In genomic region chr10:93688306-93689171, GRCm38 (mm10) we compare ENCODE assay signal across 9 mouse cellular contexts. TPM values are rescaled to one million over a fixed set of nuclear protein-coding genes. Genes with fewer than 3 reads are reported as not detected.
A peak's percentile ranks its signal among the peaks of the same experiment; 100 is the strongest.
DNase-seq lines count a peak whose midpoint lies in the region; ATAC-seq and TF ChIP-seq lines count a peak whose summit lies in the region.
"Had no signal": no experiment of that assay in that cellular context is flagged by ENCODE, and none has a peak within 500 bp of the region (broad histone marks: within the 10 kb centered on the region; RNA-seq: fewer than 3 reads in every experiment).

No protein-coding gene starts in this region.

- H3K9ac ChIP-seq in liver, embryonic 15.5 days = 0 out of 2 replicates have a peak overlapping the region, but pooled peaks have one; percentile 9
- H3K9ac ChIP-seq in stomach, embryonic 16.5 days (ENCODE audit: low read length) = no peak overlapping the region
- H3K9ac ChIP-seq in midbrain, embryonic 15.5 days = no peak overlapping the region

- H3K4me1 ChIP-seq in testis, adult 2 months (ENCODE audit: control insufficient read depth, insufficient read depth, low read length) = peaks cover 5% of the 10 kb centered on the region
- peaks cover 48% of the 10 kb centered on the region for H3K4me1 ChIP-seq in liver, embryonic 15.5 days (replicated peaks)
- no peaks in the 10 kb centered on the region for H3K4me1 ChIP-seq in stomach, embryonic 16.5 days (ENCODE audit: control insufficient read depth, insufficient read depth, low read length)
- no peaks in the 10 kb centered on the region for H3K4me1 ChIP-seq in midbrain, embryonic 15.5 days

- 39% methylated on average over 26 of the region's 26 CpGs for WGBS in liver, embryonic 15.5 days (ENCODE audit: insufficient replicate concordance)
- 64% methylated on average over 26 of the region's 26 CpGs for WGBS in stomach, embryonic 16.5 days
- WGBS in midbrain, embryonic 15.5 days = 88% methylated on average over 26 of the region's 26 CpGs

- peak overlapping the region; percentile 59 for H3K4me2 ChIP-seq in liver, embryonic 15.5 days
- H3K4me2 ChIP-seq in stomach, embryonic 16.5 days (ENCODE audit: low read depth, low read length) = 0 out of 2 replicates have a peak overlapping the region, but pooled peaks have one; percentile 16
- no peak overlapping the region for H3K4me2 ChIP-seq in midbrain, embryonic 15.5 days

- TF ChIP-seq POLR2A in testis, adult 2 months (IDR thresholded peaks at IDR 0.05; ENCODE audit: control insufficient read depth, low read depth, low read length) = no peak

- no peaks in the 10 kb centered on the region for H3K36me3 ChIP-seq in testis, adult 2 months (ENCODE audit: control insufficient read depth, insufficient read depth, low read length)
- no peaks in the 10 kb centered on the region for H3K36me3 ChIP-seq in liver, embryonic 15.5 days (replicated peaks)
- H3K36me3 ChIP-seq in stomach, embryonic 16.5 days (ENCODE audit: control insufficient read depth, insufficient read depth, low read length) = no peaks in the 10 kb centered on the region
- H3K36me3 ChIP-seq in midbrain, embryonic 15.5 days (replicated peaks) = no peaks in the 10 kb centered on the region; the same call in 1 of the 2 replicates

- H3K27me3 ChIP-seq in testis, adult 2 months (ENCODE audit: control insufficient read depth, insufficient read depth, low read length) = no peaks in the 10 kb centered on the region
- no peaks in the 10 kb centered on the region for H3K27me3 ChIP-seq in liver, embryonic 15.5 days
- no peaks in the 10 kb centered on the region for H3K27me3 ChIP-seq in stomach, embryonic 16.5 days (ENCODE audit: control insufficient read depth, insufficient read depth, low read length)
- no peaks in the 10 kb centered on the region for H3K27me3 ChIP-seq in midbrain, embryonic 15.5 days (replicated peaks)

- H3K4me3 ChIP-seq in testis, adult 2 months (ENCODE audit: control insufficient read depth, low read depth, low read length) = peak overlapping the region; percentile 73
- peak overlapping the region; percentile 33 for H3K4me3 ChIP-seq in liver, embryonic 15.5 days (replicated peaks)
- no peak overlapping the region for H3K4me3 ChIP-seq in stomach, embryonic 16.5 days (replicated peaks; ENCODE audit: low read length)
- no peak overlapping the region for H3K4me3 ChIP-seq in midbrain, embryonic 15.5 days
- H3K4me3 ChIP-seq: forebrain, embryonic 10.5 days; layer of hippocampus, adult 2 months had no signal

- H3K27ac ChIP-seq in testis, adult 2 months (ENCODE audit: control insufficient read depth, insufficient read depth, low read depth, low read length) = 0 out of 2 replicates have a peak overlapping the region, but pooled peaks have one; percentile 23
- H3K27ac ChIP-seq in liver, embryonic 15.5 days (replicated peaks) = peak overlapping the region; percentile 67
- no peak overlapping the region for H3K27ac ChIP-seq in stomach, embryonic 16.5 days (ENCODE audit: low read length)
- no peak overlapping the region for H3K27ac ChIP-seq in midbrain, embryonic 15.5 days
- H3K27ac ChIP-seq: forebrain, embryonic 10.5 days; layer of hippocampus, adult 2 months had no signal

- ATAC-seq in liver, embryonic 15.5 days (ENCODE audit: insufficient read depth) = peak; percentile 40; the same call in 1 of the 2 replicates
- no peak for ATAC-seq in stomach, embryonic 16.5 days (ENCODE audit: insufficient read depth, low FRiP score)
- ATAC-seq in midbrain, embryonic 15.5 days (replicated peaks) = no peak

- no peak for TF ChIP-seq CTCF in testis, adult 2 months (IDR thresholded peaks at IDR 0.05; ENCODE audit: control insufficient read depth, insufficient read depth, insufficient replicate concordance, low read depth, low read length)

- no peaks in the 10 kb centered on the region for H3K9me3 ChIP-seq in liver, embryonic 15.5 days (replicated peaks)
- H3K9me3 ChIP-seq in stomach, embryonic 16.5 days (replicated peaks; ENCODE audit: control insufficient read depth, low read length) = no peaks in the 10 kb centered on the region
- H3K9me3 ChIP-seq in midbrain, embryonic 15.5 days = no peaks in the 10 kb centered on the region
- H3K9me3 ChIP-seq: forebrain, embryonic 10.5 days had no signal

- DNase-seq in testis, postnatal 14 days (ENCODE audit: low spot score) = no peak
- peak; percentile 21 for DNase-seq in gastrocnemius, postnatal 25 days
- no peak for DNase-seq in cerebellum, adult 8-10 months

RNA-seq across cellular contexts. Expression of gene Ntn4, which starts 48.1 kb away (rescaled TPM):
- polyA plus RNA-seq in testis, adult 2 months (2012; rRNA removed) = 2.7 and 3.2 TPM in 2 replicates
- total RNA-seq in gastrocnemius, postnatal 25 days (2021) = 1 to 10 TPM; 8.1 to 8.9 TPM
- polyA plus RNA-seq in liver, embryonic 15.5 days (2015; fragmentation: Nextera tagmentation; extraction: Ambion mirVana) = 0.07 and 0.09 TPM in 2 replicates
- 0.39 and 0.74 TPM in 2 replicates for polyA plus RNA-seq in stomach, embryonic 16.5 days (2015; fragmentation: Nextera tagmentation; extraction: Ambion mirVana)
- polyA plus RNA-seq in midbrain, embryonic 15.5 days (2015; fragmentation: Nextera tagmentation; extraction: Ambion mirVana) = 1.2 and 1.8 TPM in 2 replicates

Comparison
In these comparisons a context has a peak if more than half of its experiments do, and no peak if none do; other contexts are left out.
1. H3K27ac ChIP-seq: peak in testis, adult 2 months (single experiment) and liver, embryonic 15.5 days (single experiment); none in stomach, embryonic 16.5 days (single experiment) and midbrain, embryonic 15.5 days (single experiment).
2. H3K4me3 ChIP-seq: peak in testis, adult 2 months (single experiment) and liver, embryonic 15.5 days (single experiment); none in stomach, embryonic 16.5 days (single experiment) and midbrain, embryonic 15.5 days (single experiment).